Mouse (Mus musculus): ENCODE measurements at regions not wholly inside any gene's neighbourhood (a gene's known extent, or its start where the extent isn't known, plus 50 kb on each side); places are given as distances from the start of the nearest gene placed in this dataset.

- TF ChIP-seq POLR2A (IDR thresholded peaks at IDR 0.05; ENCODE audit: low read depth, low read length) (no peak), CTCF (IDR thresholded peaks at IDR 0.05; ENCODE audit: extremely low read depth, insufficient read depth, insufficient read length, insufficient replicate concordance) (no peak)
Observed at GRCm38 (mm10) chr11:44083716-44084115, 182.7 kb upstream of the Adra1b start.

Data from spleen, adult 2 months (tissue).